Mouse (Mus musculus): ENCODE results near the gene Nanos3. TPM values are rescaled to one million over a fixed set of nuclear protein-coding genes. Genes with fewer than 3 reads are reported as not detected.

Gene Nanos3
- polyA plus RNA-seq, 1 experiment from 2014 or later, result 3.0 TPM

DNA sequence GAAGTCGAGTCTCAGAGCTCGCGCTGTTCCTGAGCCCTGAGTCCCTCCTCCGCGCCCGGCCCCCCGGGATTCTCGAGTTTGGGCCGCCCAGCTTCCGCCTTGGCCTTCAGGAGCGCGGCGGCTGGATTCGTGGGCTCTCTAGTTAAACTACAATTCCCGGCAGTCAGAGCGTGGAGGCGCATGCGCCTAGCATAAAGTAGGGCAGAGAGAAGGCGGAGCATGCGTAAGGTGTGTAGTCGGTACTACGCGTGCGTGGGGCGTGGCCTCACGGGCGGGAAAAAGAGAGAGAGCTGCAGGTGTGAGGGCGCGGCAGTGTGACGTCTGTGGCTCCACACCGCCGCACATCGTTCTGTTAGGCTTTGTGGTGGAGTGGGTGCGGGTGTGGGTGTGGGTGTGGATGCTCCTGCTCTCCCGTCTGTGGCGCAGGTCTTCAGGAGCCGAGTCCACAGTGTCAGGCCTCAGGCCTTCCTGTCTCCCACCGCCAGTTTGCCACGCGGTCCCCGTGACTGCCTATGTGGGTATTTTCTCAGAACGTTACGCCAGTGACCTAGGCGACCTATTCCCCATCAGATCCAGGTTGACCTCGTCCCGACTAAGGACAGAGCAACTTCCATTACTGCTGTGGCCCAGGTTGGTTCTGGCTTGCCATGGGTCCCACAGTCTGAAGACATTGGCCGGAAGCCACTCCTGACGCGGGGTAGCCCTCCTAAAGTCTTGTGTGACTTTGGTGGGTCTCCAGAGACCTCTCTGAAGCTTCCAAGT, 37.1 kb downstream of the Nanos3 start, which contains the start of the genes Cc2d1a and 4930432K21Rik:
Gene Cc2d1a (minus strand): TSS at position 168 of the 762 bp plus-strand sequence.
Gene 4930432K21Rik (plus strand): TSS at position 257 of the 762 bp plus-strand sequence.
- ATAC-seq (ENCODE audit: insufficient number of reproducible peaks, low FRiP score), result peak; percentile 91
- Histone ChIP-seq H3K9ac (peak within 1 kb of the TSS; percentile 87), H3K36me3 (peaks cover 19% of the 10 kb centered on the region), H3K4me3 (peak within 1 kb of the TSS; percentile 72), H3K27me3 (replicated peaks) (no peaks in the 10 kb centered on the region), H3K27ac (ENCODE audit: poor library complexity, severe bottlenecking) (no peak within 1 kb of the TSS), H3K4me1 (replicated peaks) (peaks cover 14% of the 10 kb centered on the region), H3K4me2 (peak within 1 kb of the TSS; percentile 93), H3K9me3 (replicated peaks) (no peaks in the 10 kb centered on the region)
- WGBS, result 17% methylated on average over 49 of the region's 49 CpGs

DNA sequence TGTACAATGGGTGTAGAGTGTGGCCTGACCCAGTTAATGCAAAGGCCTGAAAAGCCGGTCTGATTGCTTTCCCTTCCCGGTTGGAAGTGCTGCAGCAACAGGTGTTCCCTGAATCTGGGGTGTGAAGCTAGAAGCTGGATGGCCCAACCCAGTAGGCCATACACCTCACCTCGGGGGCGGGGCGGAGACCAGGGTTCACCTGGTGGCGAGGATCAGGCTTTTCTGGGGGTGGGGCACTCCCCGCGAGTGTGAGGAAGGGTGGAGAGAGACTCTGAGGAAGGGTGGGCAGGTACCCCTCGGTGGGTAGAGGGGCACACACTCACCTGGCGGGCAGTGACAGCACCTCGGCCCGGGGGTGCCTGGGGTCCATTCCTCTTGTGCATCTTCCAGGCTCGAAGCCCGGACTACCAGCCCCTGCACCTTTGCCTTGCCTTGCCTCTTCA, 37.7 kb downstream of the Nanos3 start:
- Histone ChIP-seq H3K27me3 (replicated peaks) (no peaks in the 10 kb centered on the region), H3K27ac (ENCODE audit: poor library complexity, severe bottlenecking) (no peak overlapping the region), H3K36me3 (peaks cover 25% of the 10 kb centered on the region), H3K9me3 (replicated peaks) (no peaks in the 10 kb centered on the region), H3K4me2 (peak overlapping the region; percentile 93), H3K4me3 (peak overlapping the region; percentile 72), H3K4me1 (replicated peaks) (peaks cover 14% of the 10 kb centered on the region), H3K9ac (peak overlapping the region; percentile 87)
- ATAC-seq (ENCODE audit: insufficient number of reproducible peaks, low FRiP score), result peak; percentile 41
- WGBS, result 5% methylated on average over 14 of the region's 14 CpGs

DNA sequence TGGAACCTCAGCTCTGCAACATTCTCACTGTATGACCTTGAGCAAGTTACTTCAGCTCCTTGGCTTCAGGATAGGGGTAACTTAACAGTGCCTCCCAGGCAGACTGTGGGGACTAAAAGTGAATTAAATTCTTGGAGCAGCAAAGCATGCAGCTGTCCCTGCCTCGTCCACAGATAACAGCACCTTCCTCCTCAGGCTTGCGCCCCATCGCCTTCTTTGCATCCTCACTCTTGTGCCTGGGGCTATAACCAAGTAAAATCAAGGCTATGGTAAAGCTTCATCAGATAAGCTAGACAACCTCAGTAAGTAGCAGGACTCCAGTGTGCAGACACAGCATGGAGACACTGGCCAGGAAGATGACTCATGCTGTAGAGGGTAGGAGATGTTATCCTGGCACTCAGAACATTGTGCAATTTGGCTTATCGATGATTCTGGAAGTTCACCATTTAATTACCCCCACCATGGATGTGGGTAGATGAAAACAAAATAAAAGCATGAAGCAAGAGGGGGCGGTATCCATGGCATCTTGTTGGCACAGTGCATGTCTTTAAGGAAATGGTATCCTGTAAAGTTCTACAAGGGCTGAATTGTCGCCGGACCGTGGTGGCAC, 40.3 kb downstream of the Nanos3 start:
- Histone ChIP-seq H3K36me3 (peaks cover 50% of the 10 kb centered on the region), H3K4me3 (no peak overlapping the region), H3K27ac (ENCODE audit: poor library complexity, severe bottlenecking) (no peak overlapping the region), H3K9ac (no peak overlapping the region), H3K4me2 (no peak overlapping the region), H3K9me3 (replicated peaks) (no peaks in the 10 kb centered on the region), H3K27me3 (replicated peaks) (no peaks in the 10 kb centered on the region), H3K4me1 (replicated peaks) (peaks cover 14% of the 10 kb centered on the region)
- WGBS, result 90% methylated on average over 8 of the region's 8 CpGs
- no peak for ATAC-seq (ENCODE audit: insufficient number of reproducible peaks, low FRiP score)

DNA sequence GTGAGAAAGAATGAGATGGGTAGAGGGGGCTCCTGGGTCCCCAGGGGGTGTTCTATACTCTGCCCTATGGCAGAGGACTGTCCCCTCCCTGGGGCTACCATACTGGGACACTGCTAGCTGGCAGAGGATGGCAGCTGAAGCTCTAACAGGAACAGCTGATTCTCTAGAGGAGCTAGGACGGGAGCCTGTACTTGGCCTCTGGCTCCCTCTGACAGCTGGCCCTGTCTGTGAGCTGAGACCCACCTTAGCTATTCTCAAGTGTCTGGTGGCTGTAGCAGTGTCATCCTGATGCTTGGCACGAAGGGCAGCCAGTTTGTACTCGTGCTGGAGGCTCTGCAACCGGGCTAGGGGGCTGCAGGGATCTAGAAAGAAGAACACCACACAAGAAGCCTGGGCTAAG, 44.2 kb downstream of the Nanos3 start:
- Histone ChIP-seq H3K27me3 (replicated peaks) (no peaks in the 10 kb centered on the region), H3K27ac (ENCODE audit: poor library complexity, severe bottlenecking) (no peak overlapping the region), H3K36me3 (peaks cover 89% of the 10 kb centered on the region), H3K9ac (no peak overlapping the region), H3K4me2 (no peak overlapping the region), H3K4me3 (no peak overlapping the region), H3K4me1 (replicated peaks) (no peaks in the 10 kb centered on the region), H3K9me3 (replicated peaks) (no peaks in the 10 kb centered on the region)
- ATAC-seq (ENCODE audit: insufficient number of reproducible peaks, low FRiP score), result no peak
- 80% methylated on average over 4 of the region's 4 CpGs for WGBS

DNA sequence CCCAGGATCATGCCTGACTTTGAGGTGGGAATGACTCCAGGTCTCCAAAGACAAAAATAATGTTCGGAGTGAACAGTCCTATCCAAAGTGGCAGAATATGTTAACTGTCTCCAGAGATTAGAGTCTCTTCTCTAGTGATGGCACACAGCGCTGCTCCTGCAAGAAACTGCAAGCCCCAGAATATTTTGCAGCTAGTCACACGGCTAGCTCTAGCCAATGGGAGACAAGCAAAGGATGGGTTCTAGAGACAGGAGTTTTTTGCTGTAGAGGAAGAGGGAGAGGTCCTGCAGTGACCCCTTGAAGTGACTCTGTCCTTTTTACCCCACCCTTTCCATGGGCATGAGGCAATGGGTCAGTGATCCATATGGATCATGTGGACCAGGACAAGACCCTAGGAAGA, 47.2 kb downstream of the Nanos3 start:
- no peak for ATAC-seq (ENCODE audit: insufficient number of reproducible peaks, low FRiP score)
- Histone ChIP-seq H3K27me3 (replicated peaks) (no peaks in the 10 kb centered on the region), H3K4me2 (no peak overlapping the region), H3K9ac (no peak overlapping the region), H3K9me3 (replicated peaks) (no peaks in the 10 kb centered on the region), H3K27ac (ENCODE audit: poor library complexity, severe bottlenecking) (no peak overlapping the region), H3K4me1 (replicated peaks) (no peaks in the 10 kb centered on the region), H3K4me3 (no peak overlapping the region), H3K36me3 (peaks cover 99% of the 10 kb centered on the region)
- WGBS, result 87% methylated on average over 3 of the region's 3 CpGs

DNA sequence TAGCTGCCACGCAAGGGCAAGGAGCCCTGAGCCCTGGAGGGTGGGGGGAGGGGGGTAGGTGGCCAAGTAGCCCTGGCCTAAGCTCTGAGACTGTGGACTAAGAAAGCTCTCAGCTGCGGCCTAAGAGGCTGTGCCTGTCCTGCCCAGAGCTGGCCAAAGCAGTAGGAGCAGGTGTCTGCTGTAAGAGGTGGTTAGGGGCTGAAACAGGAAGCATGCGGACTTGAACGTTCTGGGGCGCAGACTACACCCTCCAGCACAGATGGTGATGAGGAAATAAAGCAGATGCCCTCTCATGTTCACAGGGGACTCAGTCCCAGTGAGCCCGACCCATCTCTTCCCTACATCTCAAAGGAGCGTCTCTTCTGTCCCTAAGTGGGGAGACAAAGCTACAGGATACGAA, 52.8 kb downstream of the Nanos3 start:
- WGBS, result 74% methylated on average over 8 of the region's 8 CpGs
- H3K4me3 ChIP-seq, result no peak overlapping the region
- no peak overlapping the region for H3K4me2 ChIP-seq
- H3K4me1 ChIP-seq (replicated peaks), result peaks cover 7% of the 10 kb centered on the region; the same call in 1 of the 2 replicates
- no peak for ATAC-seq (ENCODE audit: insufficient number of reproducible peaks, low FRiP score)
- no peak overlapping the region for H3K9ac ChIP-seq
- no peaks in the 10 kb centered on the region for H3K9me3 ChIP-seq (replicated peaks)
- peaks cover 56% of the 10 kb centered on the region for H3K36me3 ChIP-seq
- no peak overlapping the region for H3K27ac ChIP-seq (ENCODE audit: poor library complexity, severe bottlenecking)
- H3K27me3 ChIP-seq (replicated peaks), result peaks cover 25% of the 10 kb centered on the region

DNA sequence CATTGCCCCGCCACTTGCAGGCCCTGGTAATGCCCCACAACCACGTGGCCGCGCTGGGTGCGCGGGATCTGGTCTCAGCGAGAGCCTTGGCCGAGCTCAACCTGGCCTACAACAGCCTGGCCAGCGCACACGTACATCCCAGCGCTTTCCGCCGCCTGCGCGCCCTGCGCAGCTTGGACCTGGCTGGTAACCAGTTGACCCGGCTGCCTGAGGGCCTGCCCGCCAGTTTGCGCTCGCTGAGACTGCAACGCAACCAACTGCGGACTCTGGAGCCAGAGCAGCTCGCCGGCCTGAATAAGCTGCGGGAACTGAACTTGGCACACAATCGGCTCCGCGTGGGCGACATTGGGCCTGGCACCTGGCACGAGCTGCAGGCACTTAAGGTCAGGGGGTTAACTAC, 54.2 kb downstream of the Nanos3 start:
- H3K27me3 ChIP-seq (replicated peaks), result peaks cover 25% of the 10 kb centered on the region
- peaks cover 42% of the 10 kb centered on the region for H3K36me3 ChIP-seq
- H3K9me3 ChIP-seq (replicated peaks), result no peaks in the 10 kb centered on the region
- H3K4me3 ChIP-seq, result no peak overlapping the region
- no peak overlapping the region for H3K27ac ChIP-seq (ENCODE audit: poor library complexity, severe bottlenecking)
- H3K4me1 ChIP-seq (replicated peaks), result peaks cover 7% of the 10 kb centered on the region; the same call in 1 of the 2 replicates
- WGBS, result 36% methylated on average over 30 of the region's 30 CpGs
- H3K4me2 ChIP-seq, result no peak overlapping the region
- ATAC-seq (ENCODE audit: insufficient number of reproducible peaks, low FRiP score), result no peak
- H3K9ac ChIP-seq, result no peak overlapping the region

DNA sequence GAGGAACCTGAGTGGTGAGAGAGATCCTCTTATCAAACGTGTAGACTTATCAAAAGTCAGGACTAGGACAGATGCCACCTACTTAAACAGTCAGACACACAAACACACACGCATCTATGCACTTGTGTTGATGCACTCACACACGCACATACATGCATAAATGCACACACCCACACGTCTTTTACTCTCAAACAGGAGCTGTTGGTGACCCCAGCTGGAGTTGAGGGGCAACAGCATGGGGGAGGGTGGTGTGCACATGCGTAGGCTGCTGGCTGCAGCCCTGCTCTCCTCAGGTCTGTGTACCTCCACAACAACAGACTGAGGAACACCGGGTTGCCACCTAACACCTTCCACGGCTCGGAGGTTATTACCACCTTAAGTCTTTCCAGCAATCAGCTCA, 56.7 kb downstream of the Nanos3 start:
- no peak overlapping the region for H3K4me3 ChIP-seq
- no peak for ATAC-seq (ENCODE audit: insufficient number of reproducible peaks, low FRiP score)
- H3K4me2 ChIP-seq, result no peak overlapping the region
- 59% methylated on average over 8 of the region's 8 CpGs for WGBS
- H3K27ac ChIP-seq (ENCODE audit: poor library complexity, severe bottlenecking), result no peak overlapping the region
- H3K27me3 ChIP-seq (replicated peaks), result peaks cover 33% of the 10 kb centered on the region
- H3K9ac ChIP-seq, result no peak overlapping the region
- H3K9me3 ChIP-seq (replicated peaks), result no peaks in the 10 kb centered on the region
- peaks cover 17% of the 10 kb centered on the region for H3K36me3 ChIP-seq
- peaks cover 7% of the 10 kb centered on the region; the same call in 1 of the 2 replicates for H3K4me1 ChIP-seq (replicated peaks)

DNA sequence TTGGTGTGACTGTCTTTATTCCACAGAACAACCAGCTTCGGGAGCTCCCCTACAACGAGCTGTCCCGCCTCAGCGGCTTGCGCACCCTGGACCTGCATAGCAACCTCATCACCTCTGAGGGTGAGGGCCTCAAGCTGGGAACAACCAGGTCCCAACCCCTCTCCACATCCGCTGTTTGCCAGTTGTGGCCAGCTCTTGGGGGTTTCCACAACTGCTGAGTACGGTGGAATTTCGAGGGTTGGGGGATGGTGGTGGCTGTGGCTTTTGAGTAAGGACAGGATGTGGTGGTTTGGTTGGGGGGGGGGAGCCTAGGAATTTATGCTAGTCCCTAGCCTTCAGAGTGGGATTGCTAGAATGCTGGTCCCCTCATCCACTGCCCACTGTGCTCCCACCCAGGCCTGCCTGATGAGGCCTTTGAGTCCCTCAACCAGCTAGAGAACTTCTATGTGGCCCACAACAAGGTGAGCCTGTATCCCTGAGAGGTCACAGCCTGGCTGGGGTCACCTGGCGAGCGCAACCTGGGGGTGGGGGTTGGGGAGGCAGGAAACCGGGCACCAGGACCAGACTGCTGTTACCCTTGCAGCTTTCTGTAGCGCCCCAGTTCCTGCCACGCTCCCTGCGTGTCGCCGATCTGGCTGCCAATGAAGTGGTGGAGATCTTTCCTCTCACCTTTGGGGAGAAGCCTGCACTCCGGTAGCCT, 57.7 kb downstream of the Nanos3 start:
- Histone ChIP-seq H3K9me3 (replicated peaks) (no peaks in the 10 kb centered on the region), H3K4me2 (no peak overlapping the region), H3K4me1 (replicated peaks) (peaks cover 7% of the 10 kb centered on the region; the same call in 1 of the 2 replicates), H3K27ac (ENCODE audit: poor library complexity, severe bottlenecking) (no peak overlapping the region), H3K36me3 (peaks cover 8% of the 10 kb centered on the region; the same call in 1 of the 2 replicates), H3K4me3 (no peak overlapping the region), H3K9ac (no peak overlapping the region), H3K27me3 (replicated peaks) (peaks cover 33% of the 10 kb centered on the region)
- 0 out of 2 replicates have a peak, but pooled peaks have one; percentile 22 for ATAC-seq (ENCODE audit: insufficient number of reproducible peaks, low FRiP score)
- 56% methylated on average over 17 of the region's 17 CpGs for WGBS

DNA sequence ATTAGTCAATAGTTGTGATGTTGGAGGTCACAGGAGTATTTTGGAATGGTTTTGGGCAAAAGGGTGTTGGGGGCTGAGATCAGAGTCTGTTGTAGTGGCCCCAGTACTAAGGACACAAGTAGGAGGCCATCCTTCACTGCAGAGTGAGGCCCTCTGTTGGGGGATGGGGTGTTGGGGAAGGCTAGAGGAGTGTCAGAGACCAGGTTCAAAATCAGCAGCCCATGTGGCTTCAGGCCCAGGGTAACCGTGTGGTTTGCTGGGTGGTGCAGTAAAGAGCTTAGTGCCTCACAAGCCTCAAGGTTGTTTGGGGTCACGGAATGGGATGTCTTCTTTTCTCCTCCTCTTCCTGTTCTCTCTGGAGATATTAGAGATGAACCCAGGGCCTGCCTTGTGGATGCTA, 58.3 kb downstream of the Nanos3 start:
- H3K27me3 ChIP-seq (replicated peaks), result peaks cover 30% of the 10 kb centered on the region
- H3K36me3 ChIP-seq, result 0 out of 2 replicates have a peak, but pooled peaks cover 1% of the 10 kb centered on the region
- WGBS, result 59% methylated on average over 2 of the region's 2 CpGs
- peaks cover 7% of the 10 kb centered on the region; the same call in 1 of the 2 replicates for H3K4me1 ChIP-seq (replicated peaks)
- H3K9ac ChIP-seq, result no peak overlapping the region
- no peak for ATAC-seq (ENCODE audit: insufficient number of reproducible peaks, low FRiP score)
- no peaks in the 10 kb centered on the region for H3K9me3 ChIP-seq (replicated peaks)
- no peak overlapping the region for H3K4me2 ChIP-seq
- H3K4me3 ChIP-seq, result no peak overlapping the region
- no peak overlapping the region for H3K27ac ChIP-seq (ENCODE audit: poor library complexity, severe bottlenecking)

DNA sequence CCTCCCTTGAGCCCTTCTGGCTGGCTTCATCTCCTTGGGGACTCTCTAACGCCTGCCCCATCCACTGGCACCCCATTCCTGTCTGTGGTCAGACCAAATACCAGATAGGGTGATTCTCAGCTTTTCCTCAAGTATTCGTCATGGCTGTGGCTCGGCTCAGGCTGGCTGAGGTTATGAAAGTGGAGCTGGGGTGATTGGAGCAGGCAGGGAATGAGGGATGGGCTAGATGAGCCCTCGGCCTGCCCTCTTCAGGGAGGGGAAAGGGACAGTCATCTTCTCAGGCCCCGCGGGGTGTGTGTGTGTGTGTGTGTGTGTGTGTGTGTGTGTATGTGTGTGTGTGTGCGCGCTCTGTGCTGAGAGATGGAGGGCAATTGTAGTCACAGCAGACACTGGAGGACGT, 59.4 kb downstream of the Nanos3 start, which contains the start of gene Podnl1:
Gene Podnl1 (plus strand): TSS at position 334 of the 400 bp plus-strand sequence.
- Histone ChIP-seq H3K4me1 (replicated peaks) (peaks cover 5% of the 10 kb centered on the region; the same call in 1 of the 2 replicates), H3K27ac (ENCODE audit: poor library complexity, severe bottlenecking) (no peak within 1 kb of the TSS), H3K4me3 (no peak within 1 kb of the TSS), H3K9ac (no peak within 1 kb of the TSS), H3K4me2 (no peak within 1 kb of the TSS), H3K9me3 (replicated peaks) (no peaks in the 10 kb centered on the region), H3K36me3 (no peaks in the 10 kb centered on the region), H3K27me3 (replicated peaks) (peaks cover 21% of the 10 kb centered on the region)
- ATAC-seq (ENCODE audit: insufficient number of reproducible peaks, low FRiP score), result no peak
- WGBS, result 64% methylated on average over 9 of the region's 9 CpGs
